Mouse (Mus musculus): ENCODE results near the gene Etv3.

DNA sequence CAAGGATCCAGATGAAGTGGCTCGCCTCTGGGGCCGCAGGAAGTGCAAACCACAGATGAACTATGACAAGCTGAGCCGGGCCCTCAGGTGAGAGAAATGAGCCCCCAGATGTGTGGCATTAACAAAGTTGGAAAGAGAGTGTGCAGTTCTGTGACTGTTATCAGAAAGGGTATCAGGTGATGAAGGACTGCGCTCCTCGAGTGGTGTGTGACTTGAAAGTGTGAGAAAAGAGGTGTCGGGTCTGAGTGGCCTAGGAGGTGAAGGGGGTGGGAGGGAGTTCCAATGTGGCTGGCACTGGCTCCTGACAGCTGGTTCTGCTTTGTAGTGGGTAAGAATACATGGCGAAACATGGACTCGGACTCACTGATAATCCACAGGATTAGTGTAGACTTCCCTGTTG lies 2.8 kb downstream of the Etv3 start:
- TF ChIP-seq CTCF (IDR thresholded peaks at IDR 0.05; ENCODE audit: low read depth, low read length) (no peak), POLR2A (IDR thresholded peaks at IDR 0.05; ENCODE audit: extremely low read depth, insufficient read depth, low read length) (no peak)
